Mouse (Mus musculus): ENCODE data around the gene Setdb2. TPM values are rescaled to one million over a fixed set of nuclear protein-coding genes. Genes with fewer than 3 reads are reported as not detected.

Gene Setdb2
- 6.5 TPM in 2 replicates for polyA plus RNA-seq (2015; fragmentation: Nextera tagmentation; extraction: Ambion mirVana)

DNA sequence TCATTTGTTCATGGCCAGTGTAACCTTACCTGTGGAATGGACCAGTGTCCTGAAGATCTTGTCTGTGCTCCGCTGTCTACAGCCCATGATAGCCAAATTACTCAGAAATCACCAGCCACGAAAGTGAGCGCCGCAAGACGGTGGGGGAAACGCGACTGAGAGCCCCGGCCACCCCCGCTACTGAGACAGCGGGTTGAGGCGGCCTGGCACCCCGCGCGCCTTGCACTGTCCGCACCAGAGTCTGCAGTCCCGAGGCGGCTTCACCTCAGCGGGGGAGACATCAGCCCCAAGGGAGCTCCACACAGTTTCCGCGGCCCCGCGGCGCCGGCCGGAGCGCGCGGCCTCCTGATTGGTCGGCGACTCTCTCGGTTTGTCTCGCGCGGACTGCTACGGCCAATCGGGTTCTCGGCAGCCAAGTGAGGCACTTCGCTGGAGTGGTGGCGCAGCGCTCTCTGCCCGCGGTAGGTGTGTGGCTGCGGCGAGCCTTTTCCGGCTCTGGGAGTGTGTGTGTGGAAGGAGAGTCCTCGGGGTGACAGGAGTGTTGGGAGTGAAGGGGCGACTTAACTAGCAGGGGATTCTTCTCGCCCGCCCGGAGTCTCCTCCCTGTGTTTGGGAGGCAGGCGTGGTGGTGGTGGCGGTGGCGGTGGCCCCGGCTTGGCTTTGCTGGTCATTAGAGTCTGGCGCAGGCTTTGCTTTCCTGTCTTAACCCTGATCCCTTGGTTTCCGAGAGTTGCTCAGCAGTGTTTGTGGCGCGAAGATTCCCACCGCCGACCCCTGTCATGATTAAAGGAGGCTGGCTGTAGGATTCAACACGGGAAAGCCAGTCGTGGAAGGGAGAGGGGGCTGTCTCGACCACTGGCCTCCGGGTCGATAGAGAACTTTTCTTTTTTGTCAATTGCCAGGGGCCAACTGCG is at the start of gene Setdb2, which contains the start of gene Cab39l:
TSS of gene Setdb2 (minus strand) at position 327 of the 914 bp plus-strand sequence.
TSS of gene Cab39l (plus strand) at position 415 of the 914 bp plus-strand sequence.
- H3K27ac ChIP-seq = peak within 1 kb of the TSS; percentile 82
- peak within 1 kb of the TSS; percentile 90 for H3K4me2 ChIP-seq
- peak; percentile 100 for ATAC-seq (replicated peaks)
- no peaks in the 10 kb centered on the region for H3K9me3 ChIP-seq
- H3K4me1 ChIP-seq = peaks cover 15% of the 10 kb centered on the region
- no peaks in the 10 kb centered on the region for H3K36me3 ChIP-seq (replicated peaks)
- no peaks in the 10 kb centered on the region for H3K27me3 ChIP-seq (replicated peaks)
- peak within 1 kb of the TSS; percentile 89 for H3K9ac ChIP-seq
- under 1% methylated on average over 66 of the region's 66 CpGs for WGBS
- H3K4me3 ChIP-seq = peak within 1 kb of the TSS; percentile 99

DNA sequence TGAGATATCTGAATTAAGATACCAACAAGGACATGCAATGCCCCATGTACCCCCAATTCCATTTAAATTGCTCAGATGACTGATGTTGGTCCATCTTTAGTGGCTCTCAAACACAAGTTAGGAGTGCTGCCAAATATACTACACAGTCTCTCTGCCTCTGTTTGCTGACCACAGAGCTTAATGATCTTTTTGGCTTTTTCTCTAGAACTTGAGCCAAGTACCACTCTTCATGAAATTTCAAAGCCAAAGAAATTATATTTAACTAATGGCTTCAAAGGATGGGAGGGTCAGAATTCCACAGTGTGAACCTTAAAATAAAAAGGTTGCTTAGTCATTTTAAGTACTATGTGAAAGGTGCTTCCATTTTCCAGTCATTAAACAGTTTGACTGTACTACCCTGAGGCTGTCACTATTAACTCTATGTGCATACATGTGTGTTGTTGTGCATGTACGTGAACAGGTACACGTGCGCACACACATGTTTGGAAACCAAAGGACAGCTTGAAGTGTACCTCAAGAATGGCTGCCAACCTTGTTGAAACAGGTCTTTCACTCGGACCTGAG is 44.6 kb upstream of the Setdb2 start:
- Histone ChIP-seq H3K27me3 (replicated peaks) (no peaks in the 10 kb centered on the region), H3K4me1 (no peaks in the 10 kb centered on the region), H3K36me3 (replicated peaks) (no peaks in the 10 kb centered on the region), H3K9ac (no peak overlapping the region), H3K9me3 (no peaks in the 10 kb centered on the region), H3K4me2 (no peak overlapping the region), H3K4me3 (no peak overlapping the region), H3K27ac (no peak overlapping the region)
- no peak for ATAC-seq (replicated peaks)
- WGBS = 94% methylated on average over 4 of the region's 4 CpGs

DNA sequence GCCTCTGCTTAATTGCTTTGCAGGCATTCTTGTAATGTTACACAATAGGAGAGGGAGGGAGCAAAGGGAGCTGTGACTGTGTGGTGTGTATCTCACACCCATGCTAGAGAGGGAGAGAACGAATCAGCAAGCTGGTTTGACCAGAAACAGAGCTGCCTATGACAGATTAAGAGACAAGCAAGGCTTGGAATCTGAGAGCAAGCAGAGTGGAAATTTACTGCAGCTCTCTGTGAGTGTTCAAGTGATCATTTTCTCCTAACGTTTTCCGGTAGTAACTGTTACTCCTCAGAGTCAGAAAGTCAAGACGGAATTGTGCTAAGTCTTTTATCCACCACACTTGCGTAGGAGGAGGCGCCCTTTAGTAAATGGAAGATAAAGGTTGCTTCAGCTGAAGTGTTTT is 38.0 kb upstream of the Setdb2 start:
- WGBS = 74% methylated on average over 6 of the region's 6 CpGs
- H3K4me3 ChIP-seq = no peak overlapping the region
- no peak for ATAC-seq (replicated peaks)
- H3K27me3 ChIP-seq (replicated peaks) = no peaks in the 10 kb centered on the region
- no peaks in the 10 kb centered on the region for H3K36me3 ChIP-seq (replicated peaks)
- H3K9me3 ChIP-seq = no peaks in the 10 kb centered on the region
- H3K4me1 ChIP-seq = no peaks in the 10 kb centered on the region
- H3K9ac ChIP-seq = no peak overlapping the region
- H3K27ac ChIP-seq = no peak overlapping the region
- no peak overlapping the region for H3K4me2 ChIP-seq

DNA sequence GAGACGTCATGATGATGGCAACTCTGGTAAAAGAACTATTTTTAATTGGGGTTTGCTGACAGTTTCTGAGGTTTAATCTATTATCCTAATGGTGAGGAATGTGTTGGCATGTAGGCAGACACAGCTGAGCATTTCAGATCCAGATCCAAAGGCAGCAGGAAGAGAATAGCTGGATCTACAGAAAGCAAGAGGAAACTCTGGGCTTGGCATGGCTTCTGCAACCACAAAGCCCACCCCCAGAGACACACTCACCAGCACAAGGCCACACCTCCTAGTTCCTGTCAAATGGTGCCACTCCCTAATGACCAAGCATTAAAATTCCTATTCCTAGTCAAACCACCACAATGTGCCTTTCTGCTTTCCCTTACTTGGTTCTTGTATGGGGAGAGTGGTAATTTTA is 30.1 kb upstream of the Setdb2 start:
- no peak overlapping the region for H3K4me2 ChIP-seq
- no peaks in the 10 kb centered on the region for H3K36me3 ChIP-seq (replicated peaks)
- no peak for ATAC-seq (replicated peaks)
- H3K9ac ChIP-seq = no peak overlapping the region
- no peaks in the 10 kb centered on the region for H3K27me3 ChIP-seq (replicated peaks)
- no peaks in the 10 kb centered on the region for H3K4me1 ChIP-seq
- 96% methylated on average over 1 of the region's 1 CpGs for WGBS
- no peaks in the 10 kb centered on the region for H3K9me3 ChIP-seq
- H3K4me3 ChIP-seq = no peak overlapping the region
- no peak overlapping the region for H3K27ac ChIP-seq

DNA sequence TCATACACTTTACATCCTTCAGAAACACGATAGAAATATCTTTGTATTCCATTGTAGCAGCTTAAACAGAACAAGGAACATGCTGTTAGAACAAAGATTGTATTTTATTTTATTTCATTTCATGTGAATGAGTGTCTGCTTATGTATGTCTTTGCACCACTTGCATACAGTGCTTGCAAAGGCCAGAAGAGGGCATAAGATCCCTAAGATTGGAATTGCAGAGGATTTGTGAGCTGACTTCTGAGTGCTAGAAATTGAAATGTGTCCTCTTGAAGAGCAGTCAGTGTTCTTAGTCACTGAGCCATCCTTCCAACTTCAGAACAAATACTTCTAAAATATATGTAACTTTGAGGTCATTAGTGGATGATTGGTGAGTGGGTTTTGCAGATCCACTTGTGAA is 27.1 kb upstream of the Setdb2 start:
- H3K36me3 ChIP-seq (replicated peaks) = no peaks in the 10 kb centered on the region
- ATAC-seq (replicated peaks) = no peak
- H3K4me1 ChIP-seq = no peaks in the 10 kb centered on the region
- H3K4me3 ChIP-seq = no peak overlapping the region
- H3K27ac ChIP-seq = no peak overlapping the region
- no peaks in the 10 kb centered on the region for H3K9me3 ChIP-seq
- no peak overlapping the region for H3K4me2 ChIP-seq
- no peaks in the 10 kb centered on the region for H3K27me3 ChIP-seq (replicated peaks)
- WGBS = 62% methylated on average over 1 of the region's 1 CpGs
- no peak overlapping the region for H3K9ac ChIP-seq

DNA sequence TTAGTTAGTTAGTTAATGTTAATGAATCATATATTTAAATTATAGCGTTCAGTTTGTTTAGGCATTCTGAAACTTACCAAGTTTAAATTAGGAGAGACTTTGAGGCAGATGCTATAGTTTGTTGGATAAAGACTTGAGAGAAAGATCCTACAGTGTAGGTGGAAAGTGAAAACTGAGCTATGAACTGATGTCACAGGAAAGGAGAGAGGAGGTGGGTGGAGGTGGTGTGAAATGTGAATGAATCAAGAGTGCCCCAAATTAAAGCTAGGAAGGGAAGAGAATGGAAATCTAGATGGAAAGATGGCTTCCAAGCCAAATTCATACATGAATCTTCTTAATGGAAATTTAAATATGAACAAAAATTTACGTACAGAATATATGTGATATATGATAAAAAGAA is 25.8 kb upstream of the Setdb2 start:
- H3K9ac ChIP-seq = no peak overlapping the region
- H3K36me3 ChIP-seq (replicated peaks) = no peaks in the 10 kb centered on the region
- H3K9me3 ChIP-seq = no peaks in the 10 kb centered on the region
- no peak overlapping the region for H3K4me3 ChIP-seq
- WGBS = 95% methylated on average over 2 of the region's 2 CpGs
- no peak overlapping the region for H3K27ac ChIP-seq
- H3K4me1 ChIP-seq = no peaks in the 10 kb centered on the region
- H3K4me2 ChIP-seq = no peak overlapping the region
- H3K27me3 ChIP-seq (replicated peaks) = no peaks in the 10 kb centered on the region
- no peak for ATAC-seq (replicated peaks)

DNA sequence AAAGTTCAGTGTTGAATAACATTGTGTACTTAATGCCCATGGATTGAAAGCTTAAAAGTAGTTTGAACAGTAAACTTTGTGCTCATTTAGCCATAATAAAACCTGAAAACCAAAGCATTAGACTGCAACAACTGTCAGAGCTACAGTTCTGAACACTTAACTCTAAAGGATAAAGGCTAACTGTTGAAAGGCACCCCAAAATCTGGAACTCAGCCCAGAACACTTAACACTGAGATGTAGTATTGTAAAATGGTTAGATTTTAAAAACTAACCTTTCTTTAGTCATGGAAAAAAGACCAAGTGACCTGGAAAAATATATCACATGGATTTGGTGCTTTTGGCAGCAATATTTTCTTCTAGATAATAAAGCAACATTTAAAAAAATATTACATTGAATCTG is 7.3 kb upstream of the Setdb2 start:
- no peaks in the 10 kb centered on the region for H3K36me3 ChIP-seq (replicated peaks)
- no peaks in the 10 kb centered on the region for H3K4me1 ChIP-seq
- H3K4me2 ChIP-seq = no peak overlapping the region
- no peak for ATAC-seq (replicated peaks)
- H3K4me3 ChIP-seq = no peak overlapping the region
- H3K27me3 ChIP-seq (replicated peaks) = no peaks in the 10 kb centered on the region
- H3K9ac ChIP-seq = no peak overlapping the region
- H3K27ac ChIP-seq = no peak overlapping the region
- no peaks in the 10 kb centered on the region for H3K9me3 ChIP-seq

DNA sequence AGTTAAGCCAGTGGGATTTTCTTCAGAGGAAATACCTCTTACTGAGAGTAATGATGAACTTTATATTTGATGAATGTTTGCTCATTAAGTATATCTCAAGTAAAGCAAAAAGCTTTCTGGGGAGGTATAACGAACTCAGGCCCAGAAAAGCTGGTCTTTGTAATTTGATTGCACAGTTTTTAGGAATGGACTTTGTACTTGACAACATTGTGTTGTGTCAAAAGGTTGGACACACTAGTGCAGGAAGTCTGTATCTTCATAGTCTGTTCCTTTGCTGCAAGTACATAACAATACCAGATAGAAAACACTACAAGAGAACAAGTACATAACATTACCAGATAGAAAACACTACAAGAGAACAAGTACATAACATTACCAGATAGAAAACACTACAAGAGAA is 4.7 kb upstream of the Setdb2 start:
- no peak for ATAC-seq (replicated peaks)
- WGBS = 88% methylated on average over 1 of the region's 1 CpGs
- Histone ChIP-seq H3K9me3 (no peaks in the 10 kb centered on the region), H3K27me3 (replicated peaks) (no peaks in the 10 kb centered on the region), H3K9ac (no peak overlapping the region), H3K4me3 (no peak overlapping the region), H3K27ac (no peak overlapping the region), H3K4me1 (0 out of 2 replicates have a peak, but pooled peaks cover 3% of the 10 kb centered on the region), H3K4me2 (no peak overlapping the region), H3K36me3 (replicated peaks) (no peaks in the 10 kb centered on the region)

DNA sequence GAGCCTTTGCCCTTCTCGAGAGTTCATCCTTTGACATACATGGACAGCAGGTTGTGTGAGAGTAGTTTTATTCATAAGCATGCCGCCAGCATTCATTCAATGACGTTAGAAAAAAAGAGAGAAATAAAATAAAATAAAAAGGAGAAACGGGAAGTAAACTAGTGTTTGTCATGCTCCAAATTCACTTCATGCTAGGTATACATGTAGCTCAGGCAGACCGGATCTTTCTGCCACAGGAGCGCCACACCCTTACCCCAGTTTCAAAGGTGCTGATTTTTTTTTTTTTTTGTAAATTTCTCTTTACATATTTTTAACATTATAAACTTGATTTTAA is 755 bp upstream of the Setdb2 start:
- Histone ChIP-seq H3K4me3 (peak overlapping the region; percentile 99), H3K9ac (peak overlapping the region; percentile 89), H3K9me3 (no peaks in the 10 kb centered on the region), H3K36me3 (replicated peaks) (no peaks in the 10 kb centered on the region), H3K27ac (no peak overlapping the region; the same call in 1 of the 2 replicates), H3K4me2 (peak overlapping the region; percentile 90), H3K27me3 (replicated peaks) (no peaks in the 10 kb centered on the region), H3K4me1 (peaks cover 15% of the 10 kb centered on the region)
- ATAC-seq (replicated peaks) = no peak
- WGBS = 14% methylated on average over 6 of the region's 6 CpGs

DNA sequence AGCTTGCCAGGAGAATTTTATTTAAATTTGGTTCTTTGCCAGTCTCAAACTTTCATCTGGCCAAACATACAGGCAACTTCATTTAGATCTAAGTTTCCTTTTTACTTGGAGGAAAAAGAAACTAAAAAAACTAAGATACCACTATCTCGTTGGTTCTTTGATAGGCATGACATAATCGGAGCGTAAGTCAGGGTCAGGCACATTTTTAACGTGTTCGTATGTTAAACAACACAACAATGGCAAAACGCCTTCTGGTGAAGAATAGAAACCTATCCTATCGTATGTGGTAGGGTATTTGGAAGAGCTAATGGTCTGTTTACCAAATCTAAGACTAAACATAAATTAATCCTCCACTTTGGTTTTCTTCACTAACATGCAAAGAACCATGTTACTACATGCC is 645 bp downstream of the Setdb2 start:
- Histone ChIP-seq H3K36me3 (replicated peaks) (no peaks in the 10 kb centered on the region), H3K9ac (peak overlapping the region; percentile 89), H3K27ac (no peak overlapping the region), H3K4me3 (peak overlapping the region; percentile 99), H3K27me3 (replicated peaks) (no peaks in the 10 kb centered on the region), H3K4me1 (peaks cover 15% of the 10 kb centered on the region), H3K4me2 (peak overlapping the region; percentile 90), H3K9me3 (no peaks in the 10 kb centered on the region)
- ATAC-seq (replicated peaks) = peak; percentile 0; the same call in 1 of the 2 replicates
- WGBS = 14% methylated on average over 7 of the region's 7 CpGs

DNA sequence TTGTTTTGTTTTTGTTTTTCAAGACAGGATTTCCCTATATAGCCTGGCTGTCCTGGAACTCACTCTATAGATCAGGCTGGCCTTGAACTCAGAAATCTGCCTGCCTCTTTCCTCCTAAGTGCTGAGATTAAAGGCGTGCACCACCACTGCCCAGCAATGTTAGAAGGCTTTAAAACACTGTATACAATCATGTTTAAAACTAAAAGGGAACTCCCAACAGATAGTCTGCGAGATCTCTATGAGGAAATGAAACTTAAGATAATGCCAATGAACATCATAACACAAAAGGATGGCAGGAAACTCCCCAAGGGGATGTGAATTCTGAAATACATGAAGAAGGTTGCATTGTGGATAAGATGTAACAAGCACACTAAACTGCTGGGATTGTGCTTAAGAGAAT is 2.2 kb downstream of the Setdb2 start:
- 94% methylated on average over 2 of the region's 2 CpGs for WGBS
- H3K27ac ChIP-seq = no peak overlapping the region
- H3K4me2 ChIP-seq = no peak overlapping the region
- no peaks in the 10 kb centered on the region for H3K9me3 ChIP-seq
- no peaks in the 10 kb centered on the region for H3K36me3 ChIP-seq (replicated peaks)
- H3K27me3 ChIP-seq (replicated peaks) = no peaks in the 10 kb centered on the region
- H3K9ac ChIP-seq = no peak overlapping the region
- H3K4me1 ChIP-seq = peaks cover 15% of the 10 kb centered on the region
- H3K4me3 ChIP-seq = no peak overlapping the region
- no peak for ATAC-seq (replicated peaks)

DNA sequence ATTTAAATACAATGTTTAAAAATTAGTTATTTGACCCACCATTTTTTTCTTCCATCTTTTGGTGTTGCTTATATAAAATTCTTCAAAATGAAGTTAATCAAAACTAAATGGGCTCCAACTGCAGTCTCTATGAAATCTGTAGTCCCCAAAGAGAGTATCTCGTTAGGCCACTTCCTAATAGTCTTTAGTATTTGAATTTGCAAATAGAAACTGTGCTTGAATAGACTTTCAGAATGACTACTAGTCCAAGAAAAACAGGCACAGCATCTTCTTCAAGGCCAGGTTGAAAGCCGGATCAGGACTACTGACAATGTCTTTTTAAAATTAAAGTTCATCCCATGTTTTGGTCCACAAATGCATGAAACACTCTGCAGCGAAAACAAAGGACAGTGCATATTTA is 3.3 kb downstream of the Setdb2 start:
- ATAC-seq (replicated peaks) = no peak
- 89% methylated on average over 3 of the region's 3 CpGs for WGBS

DNA sequence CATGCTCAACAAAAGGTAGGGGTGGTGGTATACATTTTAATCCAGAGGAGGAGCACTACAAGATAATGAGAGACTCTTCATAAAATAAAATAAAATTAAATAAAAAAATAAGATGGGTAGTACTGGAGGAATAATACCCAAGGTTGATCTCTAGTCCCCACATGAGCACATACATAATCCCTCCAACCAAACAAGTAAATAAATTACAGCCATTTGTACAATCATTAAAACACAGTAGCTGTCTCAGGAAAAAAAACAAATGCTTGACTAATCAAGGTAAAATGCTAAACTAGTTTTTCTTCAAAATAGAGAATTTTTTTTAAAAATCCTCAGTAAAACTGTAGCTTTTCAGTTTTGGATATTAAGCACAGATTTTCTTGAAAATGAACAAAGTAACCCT is 5.5 kb downstream of the Setdb2 start:
- Histone ChIP-seq H3K4me1 (peaks cover 11% of the 10 kb centered on the region), H3K27me3 (replicated peaks) (no peaks in the 10 kb centered on the region), H3K36me3 (replicated peaks) (no peaks in the 10 kb centered on the region), H3K9me3 (no peaks in the 10 kb centered on the region), H3K4me3 (no peak overlapping the region), H3K4me2 (no peak overlapping the region), H3K9ac (no peak overlapping the region), H3K27ac (no peak overlapping the region)
- ATAC-seq (replicated peaks) = no peak

More for the DNA sequence above, 3.3 kb downstream of the Setdb2 start:
- Histone ChIP-seq H3K4me2 (no peak overlapping the region), H3K27ac (no peak overlapping the region), H3K27me3 (replicated peaks) (no peaks in the 10 kb centered on the region), H3K9me3 (no peaks in the 10 kb centered on the region), H3K4me1 (peaks cover 15% of the 10 kb centered on the region), H3K36me3 (replicated peaks) (no peaks in the 10 kb centered on the region), H3K4me3 (no peak overlapping the region), H3K9ac (no peak overlapping the region)
